Mouse (Mus musculus) left cerebral cortex, postnatal 14 days (tissue): ENCODE results near the gene Pde6c. TPM values are rescaled to one million over a fixed set of nuclear protein-coding genes. Genes with fewer than 3 reads are reported as not detected.

Experiments
- DNase-seq, 2 experiments: peaks; one replicate each; pipeline ENCODE4 v3.0.0; 2021 to 2022; ENCODE audit warnings: low spot score in 2 of 2, mixed read lengths in 1 of 2
- intact Hi-C: fragments of 180-260 bp; cut with DNase I; formaldehyde crosslinking; loops from one replicate; pipeline ENCODE4 v1.15.1; 2025
- total RNA-seq, 2 experiments: library from RNA; stranded (reverse); gene quantifications; 2 replicates each; pipeline ENCODE4 v1.2.3; 2021

The Pde6c gene
- total RNA-seq, 2 experiments from 2014 or later: 0.53 to 0.87 TPM

GRCm38 (mm10) chr19:38126656-38127055 is 5.9 kb upstream of the Pde6c start:
- DNase-seq: no peak
- intact Hi-C loops: no loop called here

GRCm38 (mm10) chr19:38133986-38134385 is 1.4 kb downstream of the Pde6c start:
- DNase-seq: no peak
- intact Hi-C loops: no loop called here

- DNase-seq: no peak
- intact Hi-C loops: no loop called here
Observed at GRCm38 (mm10) chr19:38134806-38135205, 2.2 kb downstream of the Pde6c start.

GRCm38 (mm10) chr19:38143540-38144271 is 11.1 kb downstream of the Pde6c start:
- no peak for DNase-seq
- intact Hi-C loops: no loop called here

- no peak for DNase-seq
- intact Hi-C loops: no loop called here
Observed at GRCm38 (mm10) chr19:38156243-38156642, 23.7 kb downstream of the Pde6c start.

GRCm38 (mm10) chr19:38161648-38162354 is 29.2 kb downstream of the Pde6c start:
- DNase-seq: no peak
- intact Hi-C loops: no loop called here

- no peak for DNase-seq
- intact Hi-C loops: no loop called here
Observed at GRCm38 (mm10) chr19:38164633-38165032, 32.1 kb downstream of the Pde6c start.

- DNase-seq: peak in 1 of 2 experiments; percentile 22
- intact Hi-C loops: no loop called here
Observed at GRCm38 (mm10) chr19:38179675-38180074, 47.1 kb downstream of the Pde6c start.

- DNase-seq: peak in 1 of 2 experiments; percentile 6
- intact Hi-C loops: no loop called here
Observed at GRCm38 (mm10) chr19:38186631-38187344, 54.2 kb downstream of the Pde6c start.

GRCm38 (mm10) chr19:38187345-38187680 is 54.7 kb downstream of the Pde6c start:
- peak in 1 of 2 experiments; percentile 14 for DNase-seq
- intact Hi-C loops: no loop called here

- intact Hi-C loops: loop anchor here (10.0 kb wide), 1 partner anchor 136 kb away; the partner anchor contains the start of gene Cep55
- DNase-seq: no peak
Observed at GRCm38 (mm10) chr19:38190606-38191005, 58.0 kb downstream of the Pde6c start.

- intact Hi-C loops: loop anchor here (10.0 kb wide), 1 partner anchor 137 kb away; the partner anchor contains the start of gene Cep55
- no peak for DNase-seq
Observed at GRCm38 (mm10) chr19:38191446-38191845, 58.9 kb downstream of the Pde6c start.

- intact Hi-C loops: loop anchor here (5.0 to 10.0 kb wide), 3 partner anchors 108 to 238 kb away; partner anchors contain the start of gene Cep55
Observed at GRCm38 (mm10) chr19:38195245-38195644, 62.7 kb downstream of the Pde6c start.

GRCm38 (mm10) chr19:38198731-38199130 is 66.2 kb downstream of the Pde6c start:
- DNase-seq: peak; percentile 25 to 50
- intact Hi-C loops: loop anchor here (5.0 to 10.0 kb wide), 3 partner anchors 111 to 241 kb away; partner anchors contain the start of gene Cep55

More at GRCm38 (mm10) chr19:38195245-38195644, 62.7 kb downstream of the Pde6c start:
- no peak for DNase-seq

GRCm38 (mm10) chr19:38206669-38207068 is 74.1 kb downstream of the Pde6c start:
- peak; percentile 8 to 50 for DNase-seq
- intact Hi-C loops: loop anchor here (2.0 kb wide), 1 partner anchor 146 kb away; no protein-coding TSS in a partner anchor

GRCm38 (mm10) chr19:38217696-38218095 is 85.1 kb downstream of the Pde6c start:
- intact Hi-C loops: no loop called here
- DNase-seq: no peak

- no peak for DNase-seq
- intact Hi-C loops: loop anchor here (5.0 kb wide), 1 partner anchor 99 kb away; no protein-coding TSS in a partner anchor
Observed at GRCm38 (mm10) chr19:38223356-38223904, 90.8 kb downstream of the Pde6c start.

GRCm38 (mm10) chr19:38223905-38224684 is 91.5 kb downstream of the Pde6c start, which contains the start of gene Fra10ac1:
TSS of gene Fra10ac1 (minus strand) at chr19:38224156.
- intact Hi-C loops: loop anchor here (1.0 to 5.0 kb wide), 2 partner anchors 40 to 98 kb away; partner anchors contain the start of gene Lgi1

More at GRCm38 (mm10) chr19:38223905-38224684, 91.5 kb downstream of the Pde6c start, which contains the start of gene Fra10ac1:
- peak; percentile 96 to 97 for DNase-seq
